Mouse (Mus musculus): ENCODE measurements around the gene Slc25a29.

- TF ChIP-seq MAX (IDR thresholded peaks at IDR 0.05; ENCODE audit: low read length): no peak
- no peak for TF ChIP-seq MAFK (IDR thresholded peaks at IDR 0.05; ENCODE audit: insufficient replicate concordance, low read length)
- no peak for TF ChIP-seq ZKSCAN1 (IDR thresholded peaks at IDR 0.05; ENCODE audit: borderline replicate concordance, low read depth, low read length)
- TF ChIP-seq MXI1 (IDR thresholded peaks at IDR 0.05; ENCODE audit: low read depth, low read length): no peak
- TF ChIP-seq E2F4 (IDR thresholded peaks at IDR 0.05; ENCODE audit: insufficient replicate concordance, low read depth, low read length): no peak
- TF ChIP-seq MYC (IDR thresholded peaks at IDR 0.05; ENCODE audit: low read depth, low read length): no peak
- TF ChIP-seq MAZ (IDR thresholded peaks at IDR 0.05; ENCODE audit: low read depth, low read length): no peak
- TF ChIP-seq IRF4 (IDR thresholded peaks at IDR 0.05; ENCODE audit: low read depth, low read length): no peak
- TF ChIP-seq SIN3A (IDR thresholded peaks at IDR 0.05; ENCODE audit: low read length): no peak
- no peak for TF ChIP-seq USF2 (conservative IDR thresholded peaks at IDR 0.05; ENCODE audit: low read depth, low read length)
These were observed 359 bp downstream of the Slc25a29 start for GRCm38 (mm10) chr12:108835208-108835839.
